Mouse (Mus musculus) CH12.LX (cell line): ENCODE results near the gene Camta1.

Experiments used
- BHLHE40 ChIP-seq: IDR thresholded peaks from 2 replicates; pipeline ENCODE4 v1.6.1; 2011; ENCODE audit warnings: mild to moderate bottlenecking, low read depth, low read length, improper control_type of control experiment
- CHD1 ChIP-seq: IDR thresholded peaks from 2 replicates; pipeline ENCODE4 v1.6.1; 2012; ENCODE audit warnings: low read depth, low read length, improper control_type of control experiment, inconsistent platforms
- CTCF ChIP-seq, 2 experiments: IDR thresholded peaks in 1 of 2; conservative IDR thresholded peaks in 1 of 2; 2 replicates each; pipeline ENCODE4 v1.5.1; 2011 to 2012; ENCODE audit warnings: low read depth in 2 of 2, low read length in 2 of 2, improper control_type of control experiment in 1 of 2, inconsistent platforms in 1 of 2, mild to moderate bottlenecking in 1 of 2, moderate library complexity in 1 of 2
- E2F4 ChIP-seq: IDR thresholded peaks from 2 replicates; pipeline ENCODE4 v1.6.1; 2011; ENCODE audit warnings: low read depth, low read length, improper control_type of control experiment; ENCODE audit not compliant: insufficient replicate concordance
- EP300 ChIP-seq: IDR thresholded peaks from 2 replicates; pipeline ENCODE4 v1.6.1; 2011; ENCODE audit warnings: low read length, improper control_type of control experiment
- MAX ChIP-seq: IDR thresholded peaks from 2 replicates; pipeline ENCODE4 v1.6.1; 2011; ENCODE audit warnings: low read length, improper control_type of control experiment
- NELFE ChIP-seq: IDR thresholded peaks from 2 replicates; pipeline ENCODE4 v1.6.1; 2011; ENCODE audit warnings: low read depth, low read length, improper control_type of control experiment
- PAX5 ChIP-seq: IDR thresholded peaks from 2 replicates; pipeline ENCODE4 v1.6.1; 2012; ENCODE audit warnings: low read length, inconsistent platforms, mixed read lengths
- RAD21 ChIP-seq: IDR thresholded peaks from 2 replicates; pipeline ENCODE4 v1.6.1; 2011; ENCODE audit warnings: low read depth, mild to moderate bottlenecking, low read length, improper control_type of control experiment, moderate library complexity
- SIN3A ChIP-seq: IDR thresholded peaks from 2 replicates; pipeline ENCODE4 v1.6.1; 2012; ENCODE audit warnings: low read length, improper control_type of control experiment, inconsistent platforms
- TBP ChIP-seq: conservative IDR thresholded peaks from 2 replicates; pipeline ENCODE4 v1.6.1; 2011; ENCODE audit warnings: low read depth, low read length, improper control_type of control experiment

GRCm38 (mm10) chr4:151545452-151545851, 316.2 kb downstream of the Camta1 start:
- TF ChIP-seq CHD1: no peak
- TF ChIP-seq MAX: no peak
- no peak for TF ChIP-seq E2F4
- TF ChIP-seq NELFE: no peak
- TF ChIP-seq TBP: no peak
- TF ChIP-seq CTCF (conservative IDR thresholded peaks at IDR 0.05 in 1 of 2, IDR thresholded peaks at IDR 0.05 in 1 of 2; ENCODE audit: low read depth in 2 of 2, low read length in 2 of 2): no peak
- no peak for TF ChIP-seq RAD21
- no peak for TF ChIP-seq PAX5
- no peak for TF ChIP-seq EP300
- TF ChIP-seq BHLHE40: no peak
- TF ChIP-seq SIN3A: no peak
